Mouse (Mus musculus) bone marrow, adult 2 months (tissue): ENCODE measurements around the gene B3gntl1. TPM values are rescaled to one million over a fixed set of nuclear protein-coding genes. Genes with fewer than 3 reads are reported as not detected.

ENCODE experiments used
- H3K27ac ChIP-seq: fragments of 200-500 bp; 2 replicates; pipeline ENCODE4 v1.5.1; 2012; ENCODE audit warnings: low read depth, mild to moderate bottlenecking, control low read depth, inconsistent platforms, low read length; ENCODE audit not compliant: control insufficient read depth, poor library complexity, insufficient read depth
- H3K4me1 ChIP-seq: fragments of 200-500 bp; 2 replicates; pipeline ENCODE4 v1.6.1; 2011; ENCODE audit warnings: low read length; ENCODE audit not compliant: control insufficient read depth, insufficient read depth
- H3K4me3 ChIP-seq: fragments of 200-500 bp; replicated peaks from 2 replicates; pipeline ENCODE3; 2011; ENCODE audit warnings: mild to moderate bottlenecking, low read depth, low read length, control low read depth; ENCODE audit not compliant: control insufficient read depth
- CTCF ChIP-seq: fragments of 200-500 bp; IDR thresholded peaks from 2 replicates; pipeline ENCODE4 v1.5.1; 2011; ENCODE audit warnings: low read length, control low read depth; ENCODE audit not compliant: control insufficient read depth, insufficient read depth
- POLR2A ChIP-seq: fragments of 200-500 bp; IDR thresholded peaks from 2 replicates; pipeline ENCODE4 v1.6.1; 2011; ENCODE audit warnings: low read depth, mild to moderate bottlenecking, control low read depth, low read length, borderline replicate concordance; ENCODE audit not compliant: control insufficient read depth
- WGBS: fragments of 180-500 bp; shearing (Covaris S2); methylation state at CpG from one replicate; pipeline ENCODE4 v1.1.7; 2018; 5-methylcytosine and 5-hydroxymethylcytosine counted together
- polyA plus RNA-seq: library from polyadenylated mRNA; stranded (reverse); fragments of >200 nt; gene quantifications from 2 replicates; pipeline ENCODE4 v1.2.4, GENCODE M21; 2011; ENCODE audit warnings: low replicate concordance; ENCODE audit not compliant: missing spikeins, insufficient read depth, insufficient read length

Gene B3gntl1
- polyA plus RNA-seq, 1 experiment: 6.1 TPM

- H3K4me3 ChIP-seq: no peak overlapping the region
- WGBS: 79% methylated on average over 5 of the region's 5 CpGs
- TF ChIP-seq CTCF (no peak), POLR2A (no peak)
- H3K27ac ChIP-seq: no peak overlapping the region
- no peaks in the 10 kb centered on the region for H3K4me1 ChIP-seq
Observed at GRCm38 (mm10) chr11:121648166-121648565, 24.8 kb downstream of the B3gntl1 start.

- TF ChIP-seq POLR2A (no peak), CTCF (no peak)
- H3K4me3 ChIP-seq: no peak overlapping the region
- H3K27ac ChIP-seq: no peak overlapping the region; the same call in 1 of the 2 replicates
- 84% methylated on average over 9 of the region's 9 CpGs for WGBS
- no peaks in the 10 kb centered on the region; the same call in 1 of the 2 replicates for H3K4me1 ChIP-seq
Observed at GRCm38 (mm10) chr11:121647321-121647720, 25.6 kb downstream of the B3gntl1 start.

- no peak overlapping the region for H3K4me3 ChIP-seq
- TF ChIP-seq CTCF (no peak), POLR2A (no peak)
- H3K27ac ChIP-seq: no peak overlapping the region
- H3K4me1 ChIP-seq: no peaks in the 10 kb centered on the region; the same call in 1 of the 2 replicates
- 87% methylated on average over 6 of the region's 6 CpGs for WGBS
Observed at GRCm38 (mm10) chr11:121645394-121645793, 27.6 kb downstream of the B3gntl1 start.

- no peak overlapping the region for H3K27ac ChIP-seq
- H3K4me3 ChIP-seq: no peak overlapping the region
- TF ChIP-seq CTCF (no peak), POLR2A (no peak)
- WGBS: 78% methylated on average over 2 of the region's 2 CpGs
- H3K4me1 ChIP-seq: no peaks in the 10 kb centered on the region; the same call in 1 of the 2 replicates
Observed at GRCm38 (mm10) chr11:121641501-121642145, 31.3 kb downstream of the B3gntl1 start.

GRCm38 (mm10) chr11:121636646-121637045, 36.3 kb downstream of the B3gntl1 start:
- Histone ChIP-seq H3K4me1 (no peaks in the 10 kb centered on the region), H3K27ac (no peak overlapping the region), H3K4me3 (no peak overlapping the region)
- 87% methylated on average over 10 of the region's 10 CpGs for WGBS
- no peak for TF ChIP-seq POLR2A
- TF ChIP-seq CTCF: no peak

GRCm38 (mm10) chr11:121631410-121631809, 41.5 kb downstream of the B3gntl1 start:
- no peak overlapping the region for H3K27ac ChIP-seq
- no peak for TF ChIP-seq CTCF
- no peak for TF ChIP-seq POLR2A
- no peaks in the 10 kb centered on the region for H3K4me1 ChIP-seq
- WGBS: 91% methylated on average over 7 of the region's 7 CpGs
- H3K4me3 ChIP-seq: no peak overlapping the region

GRCm38 (mm10) chr11:121630406-121630805, 42.5 kb downstream of the B3gntl1 start:
- Histone ChIP-seq H3K4me1 (no peaks in the 10 kb centered on the region), H3K4me3 (no peak overlapping the region), H3K27ac (no peak overlapping the region)
- TF ChIP-seq CTCF (no peak), POLR2A (no peak)
- 79% methylated on average over 4 of the region's 4 CpGs for WGBS

GRCm38 (mm10) chr11:121629529-121629928, 43.4 kb downstream of the B3gntl1 start:
- Histone ChIP-seq H3K4me1 (no peaks in the 10 kb centered on the region), H3K27ac (no peak overlapping the region), H3K4me3 (no peak overlapping the region)
- TF ChIP-seq CTCF: no peak
- no peak for TF ChIP-seq POLR2A
- WGBS: 90% methylated on average over 6 of the region's 6 CpGs
